Mouse (Mus musculus) spleen, adult 12 weeks (tissue): ENCODE measurements at regions not wholly inside any gene's neighbourhood (a gene's known extent, or its start where the extent isn't known, plus 50 kb on each side); places are given as distances from the start of the nearest gene placed in this dataset.

Source experiments
- DNase-seq: peaks from one replicate; pipeline ENCODE4 v3.0.0; 2022; ENCODE audit warnings: low spot score

- no peak for DNase-seq
Observed at GRCm38 (mm10) chr7:37337616-37338015, 435.8 kb downstream of the Zfp536 start.

DNA sequence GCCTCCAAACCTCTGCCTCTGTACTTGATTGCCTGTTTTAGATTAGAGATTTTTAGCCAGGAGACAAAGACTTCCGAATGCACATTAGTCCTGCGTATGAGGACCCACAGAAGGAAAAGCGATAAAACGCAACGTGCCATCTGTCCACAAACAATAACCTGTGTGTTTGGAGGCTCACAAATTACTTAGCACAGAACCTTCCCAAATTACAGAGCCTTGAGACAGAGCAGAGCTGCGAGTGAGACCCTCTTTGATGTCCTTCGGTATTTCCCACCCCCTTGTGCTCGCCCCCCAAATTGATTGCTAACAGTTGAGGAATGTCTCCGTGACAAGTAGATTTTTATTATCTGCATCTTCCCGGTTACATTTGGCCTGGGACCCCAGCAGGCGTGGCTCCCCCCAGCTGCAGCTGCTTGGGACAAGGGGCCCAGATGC, 435.4 kb downstream of the Zfp536 start:
- no peak for DNase-seq

- no peak for DNase-seq
Observed at GRCm38 (mm10) chr7:37342613-37343012, 430.8 kb downstream of the Zfp536 start.

DNA sequence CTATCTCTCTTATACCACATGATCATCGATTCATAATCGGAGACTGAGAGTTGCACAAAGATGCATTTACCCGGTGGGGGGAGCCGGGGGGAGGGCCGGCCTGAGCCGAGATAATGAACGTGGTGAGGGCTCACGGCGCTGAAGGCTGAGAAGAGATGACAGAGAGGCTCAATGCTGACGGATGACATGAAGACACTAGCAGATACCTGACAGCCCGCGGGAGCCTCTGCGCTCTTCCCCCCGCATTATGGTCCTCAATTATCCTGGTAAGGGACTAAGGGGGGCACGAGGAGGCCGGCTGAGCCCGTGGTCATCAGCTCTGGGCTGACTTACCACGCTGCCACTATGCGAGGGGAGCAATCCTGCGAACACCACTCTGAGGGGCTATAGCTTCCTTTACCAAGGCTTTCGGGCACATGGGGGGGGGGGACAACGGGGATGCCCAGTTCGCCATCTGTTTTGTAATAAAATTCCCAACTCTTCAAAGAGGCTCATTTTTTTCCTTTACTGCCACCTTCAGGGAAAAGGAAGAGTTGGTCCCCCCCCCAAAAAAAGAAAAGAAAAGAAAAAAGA, 430.3 kb downstream of the Zfp536 start:
- DNase-seq: no peak

DNA sequence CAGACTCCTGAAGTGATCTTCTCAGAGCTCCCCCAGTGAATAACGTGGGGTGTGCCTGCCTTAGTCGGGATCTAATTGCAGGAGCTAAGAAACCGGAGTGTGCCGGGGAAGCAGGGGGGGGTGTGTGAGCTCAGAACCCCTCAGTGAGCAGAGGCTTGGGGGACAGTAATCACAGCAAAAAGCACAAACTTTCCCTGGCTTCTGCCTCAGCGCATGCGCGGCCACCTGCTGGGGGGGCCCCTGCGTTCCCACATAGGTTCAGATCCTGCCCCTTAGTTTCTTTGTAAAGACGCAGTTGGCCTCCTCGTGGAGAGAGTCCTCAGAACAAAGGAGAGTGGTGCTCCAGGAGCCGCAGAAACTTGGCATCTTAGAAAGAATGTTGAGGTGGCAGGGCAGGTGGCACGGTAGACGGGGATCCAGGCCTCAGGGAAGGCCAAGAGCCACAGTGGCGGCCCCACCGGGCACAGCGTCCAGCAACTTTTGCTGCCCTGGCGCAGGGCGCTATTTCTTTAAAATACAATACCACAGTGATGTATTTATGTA, 429.7 kb downstream of the Zfp536 start:
- DNase-seq: no peak

GRCm38 (mm10) chr7:37346041-37346440, 427.4 kb downstream of the Zfp536 start:
- no peak for DNase-seq

GRCm38 (mm10) chr7:37357647-37358395, 415.6 kb downstream of the Zfp536 start:
- DNase-seq: peak; percentile 49

GRCm38 (mm10) chr7:37358492-37358891, 414.9 kb downstream of the Zfp536 start:
- DNase-seq: no peak

DNA sequence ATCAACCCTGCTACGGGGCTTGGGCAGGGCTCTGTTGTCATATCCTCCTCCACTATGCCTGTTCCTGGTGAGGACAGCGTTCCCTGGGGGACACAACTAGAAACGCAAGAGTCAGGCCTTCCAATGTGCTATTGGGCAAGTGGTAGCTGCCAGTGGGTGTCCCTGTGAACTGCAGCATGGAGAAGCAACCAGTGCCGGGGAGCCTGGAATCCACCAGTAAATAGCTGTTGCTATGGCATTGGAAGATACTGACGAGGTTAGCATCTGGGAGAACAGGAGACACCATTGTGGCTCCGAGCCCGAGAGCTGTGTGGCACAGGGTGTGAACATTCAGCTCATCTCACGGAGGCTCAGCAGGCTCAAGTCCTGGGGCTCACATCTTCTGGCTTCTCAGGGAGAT, 414.0 kb downstream of the Zfp536 start:
- no peak for DNase-seq

DNA sequence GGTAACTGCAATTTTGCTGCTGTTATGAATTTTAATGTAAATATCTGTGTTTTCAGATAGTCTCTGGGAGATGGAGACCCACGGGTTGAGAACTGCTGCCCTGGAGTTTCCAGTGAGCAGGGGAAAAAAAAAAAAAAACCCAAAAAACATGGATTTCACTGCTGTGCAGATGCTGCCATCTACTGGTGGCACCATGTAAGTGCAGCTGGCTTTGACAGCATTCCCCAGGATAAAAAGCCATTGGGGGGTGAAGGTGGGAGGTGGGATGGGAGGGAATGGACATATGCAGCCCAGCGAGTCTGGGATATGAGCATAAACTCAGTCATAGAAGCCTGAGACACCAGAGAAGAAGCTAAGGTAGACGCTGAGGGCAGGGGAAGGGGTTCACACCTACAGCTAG, 413.3 kb downstream of the Zfp536 start:
- no peak for DNase-seq

GRCm38 (mm10) chr7:37361802-37362441, 411.5 kb downstream of the Zfp536 start:
- no peak for DNase-seq

GRCm38 (mm10) chr7:37362879-37363278, 410.6 kb downstream of the Zfp536 start:
- DNase-seq: no peak

GRCm38 (mm10) chr7:37363629-37364175, 409.7 kb downstream of the Zfp536 start:
- no peak for DNase-seq

- no peak for DNase-seq
Observed at GRCm38 (mm10) chr7:37364221-37364620, 409.2 kb downstream of the Zfp536 start.

GRCm38 (mm10) chr7:37366006-37366405, 407.4 kb downstream of the Zfp536 start:
- no peak for DNase-seq

- DNase-seq: no peak
Observed at GRCm38 (mm10) chr7:37369698-37370097, 403.7 kb downstream of the Zfp536 start.

- DNase-seq: no peak
Observed at GRCm38 (mm10) chr7:37373864-37374263, 399.6 kb downstream of the Zfp536 start.

DNA sequence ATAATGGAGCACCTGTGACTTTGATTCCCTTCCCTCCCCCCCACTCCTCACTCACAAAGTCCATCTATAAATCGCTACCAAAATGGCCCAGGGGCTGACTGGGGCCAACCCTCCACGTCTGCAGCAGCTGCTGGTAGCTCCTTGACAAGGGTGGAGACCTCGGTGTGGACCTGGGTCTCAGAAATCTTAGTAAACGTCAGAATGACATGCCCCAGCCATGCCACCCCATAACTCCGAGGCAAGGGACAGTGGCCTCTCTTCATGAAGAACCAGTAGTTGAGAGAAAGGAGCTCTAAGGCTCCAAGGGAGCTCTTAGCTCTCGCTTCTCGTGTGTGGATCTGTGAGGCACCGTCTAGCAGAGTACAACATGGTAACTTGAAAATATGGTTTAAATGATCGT, 398.4 kb downstream of the Zfp536 start:
- no peak for DNase-seq

DNA sequence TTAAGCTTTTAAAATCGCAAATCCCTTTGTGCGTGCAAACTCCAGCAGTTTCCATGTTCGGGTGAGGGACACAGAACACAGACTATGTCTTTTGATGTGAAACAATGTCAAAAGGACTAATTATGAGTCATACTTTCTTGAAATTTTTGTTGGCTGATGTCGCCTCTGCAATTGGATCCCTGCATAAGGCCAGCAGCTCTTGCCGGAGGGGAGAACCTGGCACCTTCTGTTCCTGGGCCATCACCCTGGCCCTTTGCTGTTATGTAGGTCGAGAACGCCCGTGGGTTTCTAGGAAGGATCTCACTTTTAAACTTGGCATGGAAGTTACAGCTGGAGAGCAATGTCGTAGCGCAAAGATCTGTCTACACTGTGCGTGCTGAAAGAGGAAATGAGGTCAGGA, 397.9 kb downstream of the Zfp536 start:
- no peak for DNase-seq

GRCm38 (mm10) chr7:37376207-37376606, 397.2 kb downstream of the Zfp536 start:
- DNase-seq: no peak

GRCm38 (mm10) chr7:37377889-37378521, 395.4 kb downstream of the Zfp536 start:
- no peak for DNase-seq

DNA sequence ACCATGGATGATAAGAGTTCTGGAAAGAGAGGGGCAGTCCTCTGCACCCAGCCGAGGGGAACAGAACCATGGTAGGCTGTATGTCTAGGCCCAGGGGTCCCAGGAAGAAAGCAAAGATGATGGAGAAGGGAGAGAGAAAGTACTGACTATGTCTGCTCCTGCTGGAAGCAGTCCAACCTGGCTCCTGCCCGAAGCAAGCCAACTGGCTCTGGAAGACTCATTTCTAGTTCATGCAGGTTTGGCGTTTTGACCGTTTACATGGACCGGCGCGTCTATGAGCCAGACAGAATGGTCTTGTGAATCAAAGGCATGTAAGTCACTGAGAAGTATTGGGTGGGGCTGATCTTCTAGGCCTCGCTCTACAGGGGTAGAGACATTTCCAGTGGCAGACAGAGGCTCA, 385.6 kb downstream of the Zfp536 start:
- DNase-seq: no peak
